Mouse (Mus musculus): ENCODE results near the gene Ugt2a2. TPM values are rescaled to one million over a fixed set of nuclear protein-coding genes. Genes with fewer than 3 reads are reported as not detected.
"Not testable (repeated sequence)": the region's sequence is repeated elsewhere in the genome, so short reads cannot be mapped to it uniquely, and the experiment has no call there.

Gene Ugt2a2
- total RNA-seq (2021) = not detected

GRCm38 (mm10) chr5:87482160-87482559 lies at the start of gene Ugt2a2:
Gene Ugt2a2, minus strand, starts transcription at chr5:87482260.
- DNase-seq (ENCODE audit: extremely low spot score in 1 of 2, low spot score in 1 of 2) = no peak

DNA sequence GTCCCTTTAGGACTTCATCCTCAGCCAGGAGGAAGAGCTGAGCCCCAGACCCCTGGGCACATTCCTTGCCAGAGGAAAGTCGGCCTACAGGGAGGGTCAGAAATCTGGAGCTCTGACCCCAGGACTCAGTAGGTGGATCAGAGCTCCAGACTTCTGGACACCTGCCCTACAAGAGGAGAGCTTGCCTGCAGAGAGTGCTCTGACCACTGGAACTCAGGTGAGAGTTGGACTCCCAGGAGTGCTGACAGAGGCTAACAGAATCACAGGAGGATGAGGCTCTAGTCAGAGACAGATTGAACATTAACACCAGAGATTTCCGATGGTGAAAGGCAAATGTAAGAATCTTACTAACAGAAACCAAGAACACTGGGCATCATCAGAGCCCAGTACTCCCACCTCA lies 41.5 kb upstream of the Ugt2a2 start:
- DNase-seq (ENCODE audit: extremely low spot score in 1 of 2, low spot score in 1 of 2) = not testable (repeated sequence)

DNA sequence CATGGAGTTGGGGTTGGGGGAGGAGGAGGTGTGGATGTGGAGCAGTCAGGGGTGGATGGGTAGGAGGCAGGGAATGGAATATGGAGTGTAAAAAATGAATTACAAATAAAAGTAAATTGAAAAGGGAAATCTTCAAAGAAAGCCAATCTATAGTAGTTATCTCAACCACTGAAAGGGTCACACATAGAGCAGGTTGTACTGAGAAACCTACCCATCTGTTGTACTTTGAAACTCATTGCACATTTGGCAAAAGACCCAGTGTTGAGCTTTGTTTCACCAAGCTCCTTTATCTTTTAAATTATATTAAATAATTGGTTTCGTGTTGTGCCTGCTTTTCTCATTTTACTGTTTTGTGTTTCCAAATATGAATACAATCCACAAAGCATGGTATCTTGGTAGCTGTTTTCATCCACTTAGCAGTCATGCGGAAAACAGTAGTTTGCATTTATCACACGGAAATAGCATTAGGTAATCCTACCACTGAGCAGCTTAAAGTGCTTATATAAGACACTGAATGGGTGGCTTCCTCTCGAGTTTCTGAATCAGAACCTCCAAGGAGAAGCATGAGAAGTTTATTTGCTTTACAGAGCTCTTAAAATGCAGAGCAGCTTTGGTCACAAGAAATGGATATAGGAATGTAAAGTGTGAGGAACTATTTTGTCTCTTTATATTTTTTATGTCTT lies 23.9 kb upstream of the Ugt2a2 start:
- no peak for DNase-seq (ENCODE audit: extremely low spot score in 1 of 2, low spot score in 1 of 2)

- DNase-seq (ENCODE audit: extremely low spot score in 1 of 2, low spot score in 1 of 2) = no peak
These were observed 20.6 kb upstream of the Ugt2a2 start for GRCm38 (mm10) chr5:87502687-87503086.

- DNase-seq (ENCODE audit: extremely low spot score in 1 of 2, low spot score in 1 of 2) = no peak
These were observed 17.3 kb upstream of the Ugt2a2 start for GRCm38 (mm10) chr5:87499341-87499740.

- no peak for DNase-seq (ENCODE audit: extremely low spot score in 1 of 2, low spot score in 1 of 2)
These were observed 16.9 kb upstream of the Ugt2a2 start for GRCm38 (mm10) chr5:87498936-87499335.

GRCm38 (mm10) chr5:87490771-87491170 lies 8.7 kb upstream of the Ugt2a2 start, which contains the start of gene Ugt2a1:
Gene Ugt2a1, minus strand, starts transcription at chr5:87490871.
- DNase-seq (ENCODE audit: extremely low spot score in 1 of 2, low spot score in 1 of 2) = no peak

DNA sequence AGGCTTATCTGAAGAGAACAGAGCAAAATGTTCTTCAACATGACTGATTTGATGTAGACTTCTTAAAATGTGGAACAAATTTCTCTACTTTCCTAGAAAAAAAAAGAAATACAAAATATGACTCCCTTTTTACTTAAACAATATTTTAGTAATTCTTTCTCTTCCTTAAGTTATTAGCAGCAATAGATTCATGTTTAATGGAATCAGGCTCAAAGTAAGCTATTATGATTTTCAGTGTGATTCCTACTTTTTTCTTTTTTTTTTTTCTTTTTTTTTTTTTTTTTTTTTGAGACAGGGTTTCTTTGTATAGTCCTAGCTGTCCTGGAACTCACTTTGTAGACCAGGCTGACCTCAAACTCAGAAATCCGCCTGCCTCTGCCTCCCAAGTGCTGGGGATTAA lies 4.6 kb upstream of the Ugt2a2 start, which contains the start of gene Gm43638:
Gene Gm43638 (minus strand): TSS at position 101 of the 400 bp plus-strand sequence.
- DNase-seq (ENCODE audit: extremely low spot score in 1 of 2, low spot score in 1 of 2) = not testable (repeated sequence)

GRCm38 (mm10) chr5:87458810-87459209 lies 23.2 kb downstream of the Ugt2a2 start:
- no peak for DNase-seq (ENCODE audit: extremely low spot score in 1 of 2, low spot score in 1 of 2)

DNA sequence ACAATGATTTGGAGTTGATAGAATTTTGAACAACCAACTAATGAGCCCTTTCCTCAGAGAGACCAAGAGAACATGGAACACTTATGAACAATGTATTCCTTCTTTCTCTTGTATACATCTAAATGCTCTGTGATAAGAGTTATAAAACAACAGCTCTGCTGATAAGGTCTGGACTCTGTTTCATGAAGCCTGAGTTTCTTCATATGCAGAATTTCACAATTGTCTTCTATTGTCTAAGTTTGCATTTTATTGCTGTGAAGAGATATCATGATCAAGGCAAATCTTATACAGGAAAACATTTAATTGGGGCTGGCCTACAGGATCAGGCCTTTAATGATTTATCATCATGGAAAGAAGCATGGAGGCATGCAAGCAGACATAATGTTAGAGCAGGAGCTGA lies 24.4 kb downstream of the Ugt2a2 start:
- no peak for DNase-seq (ENCODE audit: extremely low spot score in 1 of 2, low spot score in 1 of 2)

- DNase-seq (ENCODE audit: extremely low spot score in 1 of 2, low spot score in 1 of 2) = no peak
These were observed 25.7 kb downstream of the Ugt2a2 start for GRCm38 (mm10) chr5:87456216-87456850.

- DNase-seq (ENCODE audit: extremely low spot score in 1 of 2, low spot score in 1 of 2) = no peak
These were observed 26.5 kb downstream of the Ugt2a2 start for GRCm38 (mm10) chr5:87455519-87455918.

DNA sequence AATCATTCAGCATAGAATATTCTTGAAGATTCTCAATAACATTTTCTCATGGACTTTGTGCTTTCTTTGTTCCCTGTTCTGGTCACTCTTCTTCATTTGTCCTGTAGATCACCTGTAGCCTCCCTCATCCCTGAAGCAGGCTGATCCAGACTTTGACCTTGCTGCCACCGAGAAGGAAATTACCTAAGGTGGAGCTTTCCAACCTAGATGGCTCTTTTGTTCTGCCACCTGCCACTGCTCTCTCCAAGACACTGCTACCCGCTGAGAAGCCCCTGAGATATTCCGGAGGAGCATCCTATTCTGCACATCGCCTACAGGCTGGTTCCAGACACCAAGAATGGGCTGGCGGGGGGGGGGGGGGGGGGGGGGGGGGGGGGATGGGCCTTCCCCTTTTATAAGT lies 29.5 kb downstream of the Ugt2a2 start:
- not testable (repeated sequence) for DNase-seq (ENCODE audit: extremely low spot score in 1 of 2, low spot score in 1 of 2)

DNA sequence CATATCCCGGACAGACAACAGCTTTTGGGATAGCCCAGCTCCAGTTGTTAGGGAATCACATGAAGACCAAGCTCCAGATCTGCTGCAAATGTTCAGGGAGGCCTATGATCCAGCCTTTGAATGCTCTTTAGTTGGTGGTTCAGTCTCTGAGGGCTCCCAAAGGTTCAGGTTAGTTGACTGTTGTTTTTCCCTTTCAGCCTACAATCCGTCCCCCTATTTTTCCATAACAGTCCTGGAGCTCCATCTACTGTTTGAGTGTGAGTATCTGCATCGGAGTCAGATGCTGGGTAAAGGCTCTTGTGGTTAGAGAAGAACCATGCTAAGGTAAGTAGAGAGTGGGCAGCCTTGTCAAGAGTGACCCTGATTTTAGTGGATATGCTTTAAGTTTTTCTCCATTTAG lies 45.8 kb downstream of the Ugt2a2 start:
- DNase-seq (ENCODE audit: extremely low spot score in 1 of 2, low spot score in 1 of 2) = no peak

DNA sequence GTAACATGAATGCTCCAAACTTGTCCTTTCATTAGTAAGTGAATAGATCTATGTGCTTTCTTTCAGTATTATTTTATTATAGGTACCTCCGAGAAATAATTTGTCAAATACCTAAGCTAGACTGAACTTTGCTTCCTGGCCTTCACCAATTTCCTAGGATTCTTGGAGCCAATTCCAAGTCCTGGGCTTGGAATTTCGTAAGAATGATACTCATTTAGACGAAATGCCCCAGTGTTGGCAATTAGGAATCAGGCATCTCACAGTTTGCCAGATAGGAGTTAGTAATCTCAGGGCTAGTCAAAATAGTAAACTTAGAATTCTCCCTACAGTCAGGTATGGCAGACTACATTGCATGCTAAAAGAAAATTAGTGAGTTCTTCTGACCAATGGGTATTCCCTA lies 56.4 kb downstream of the Ugt2a2 start:
- no peak for DNase-seq (ENCODE audit: extremely low spot score in 1 of 2, low spot score in 1 of 2)

DNA sequence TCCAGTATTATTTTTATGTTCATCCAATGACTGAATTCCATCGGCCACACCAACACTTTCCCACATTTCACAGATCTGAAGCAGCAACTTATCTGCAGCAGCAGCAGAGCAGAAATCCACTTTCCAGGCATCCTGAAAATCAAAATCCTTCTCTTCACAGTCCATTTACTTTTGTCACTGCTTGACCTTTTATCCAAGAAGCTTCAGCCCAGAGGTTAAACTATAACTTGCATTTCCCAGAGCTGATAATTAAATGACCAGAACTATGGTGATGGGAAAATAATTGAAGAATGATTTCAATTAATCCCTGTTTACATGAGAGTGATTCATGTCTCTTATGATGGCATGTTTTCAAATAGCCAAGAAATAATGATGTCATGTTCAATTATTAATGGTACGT lies 58.0 kb downstream of the Ugt2a2 start, which contains the start of gene Ugt2b38:
Gene Ugt2b38 (minus strand): TSS at position 163 of the 400 bp plus-strand sequence.
- not testable (repeated sequence) for DNase-seq (ENCODE audit: extremely low spot score in 1 of 2, low spot score in 1 of 2)

Other genes starting within 250 kb of the Ugt2a2 start
- not detected for gene Ugt2b37, start 227.5 kb downstream of the Ugt2a2 start, total RNA-seq (2021)
- not detected for gene Ugt2a3, start 145.1 kb downstream of the Ugt2a2 start, total RNA-seq (2021)
- not detected for gene Ugt2b38, start 58.1 kb downstream of the Ugt2a2 start, total RNA-seq (2021)
- gene Gm43638, start 4.5 kb upstream of the Ugt2a2 start, total RNA-seq (2021) = not detected
- gene Ugt2a1, start 8.6 kb upstream of the Ugt2a2 start, total RNA-seq (2021) = not detected
- gene Sult1b1, start 55.9 kb upstream of the Ugt2a2 start, total RNA-seq (2021) = not detected
- not detected for gene Sult1d1, start 86.8 kb upstream of the Ugt2a2 start, total RNA-seq (2021)
- not detected for gene Sult1e1, start 109.3 kb upstream of the Ugt2a2 start, total RNA-seq (2021)
- gene Csn1s1, start 183.9 kb upstream of the Ugt2a2 start, total RNA-seq (2021) = not detected
- gene Csn2, start 217.4 kb upstream of the Ugt2a2 start, total RNA-seq (2021) = not detected

Data from layer of hippocampus, postnatal 25 days (tissue).